Mouse (Mus musculus): Measurements from ENCODE around the gene Lrrc19. TPM values are rescaled to one million over a fixed set of nuclear protein-coding genes. Genes with fewer than 3 reads are reported as not detected.

The Lrrc19 gene
- polyA plus RNA-seq (2012; rRNA removed) = not detected in 2 replicates

DNA sequence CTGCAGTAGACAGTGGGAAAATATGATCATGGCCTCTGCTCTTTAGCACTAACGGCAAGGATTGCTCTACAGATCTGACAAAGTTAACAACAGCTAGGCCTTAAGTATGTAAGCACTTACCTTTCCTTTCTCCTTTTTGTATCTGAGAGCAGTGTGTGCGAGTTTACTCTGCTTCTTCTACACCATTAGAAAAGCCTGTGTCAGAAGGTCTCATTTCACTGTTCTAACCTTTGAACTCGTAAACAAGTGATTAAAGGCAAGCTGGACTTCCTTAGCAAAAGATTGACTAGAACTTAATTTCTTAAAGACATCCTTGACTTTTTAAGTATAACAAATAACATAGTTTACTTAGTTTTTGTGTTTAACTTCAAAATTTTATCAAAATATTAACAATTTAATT is at the start of gene Lrrc19:
TSS of gene Lrrc19 (minus strand) at position 225 of the 400 bp plus-strand sequence.

DNA sequence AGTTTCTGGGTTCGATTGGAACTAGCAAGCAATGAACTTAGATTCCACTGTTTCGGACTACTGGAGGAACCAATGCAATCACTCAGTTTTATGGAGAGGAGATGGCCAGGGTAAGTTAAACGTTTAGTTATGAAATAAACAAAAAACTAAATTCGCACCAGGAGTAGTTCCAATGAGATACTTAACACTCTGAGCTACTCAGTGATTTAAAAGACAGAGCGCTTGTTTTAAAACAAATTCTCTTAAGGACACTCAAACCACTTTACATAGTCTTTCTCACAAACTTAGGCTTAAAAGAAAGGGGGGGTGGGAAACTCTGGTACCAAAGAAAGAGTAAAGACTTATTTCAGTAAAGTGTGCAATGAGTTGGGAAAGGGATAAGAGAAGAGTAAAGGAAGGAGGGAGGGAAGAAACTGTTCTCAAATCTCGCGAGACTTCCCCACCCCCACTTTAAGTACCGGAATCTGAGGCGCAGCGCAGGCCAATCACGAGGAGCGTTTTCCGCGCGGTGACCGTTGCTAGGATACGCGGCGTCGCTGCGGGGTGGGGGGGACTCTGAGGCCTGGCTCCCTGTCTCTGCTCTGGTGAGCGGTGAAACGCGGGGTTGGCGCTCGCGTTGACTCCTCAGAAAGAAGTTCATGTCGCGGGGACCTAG is 35.8 kb downstream of the Lrrc19 start, which contains the start of gene Ift74:
TSS of gene Ift74 (plus strand) at position 520 of the 655 bp plus-strand sequence.

GRCm38 (mm10) chr4:94603031-94603629 is 46.8 kb downstream of the Lrrc19 start, which contains the start of gene Plaa:
Gene Plaa, minus strand, starts transcription at chr4:94603244.

Other genes with a start within 250 kb of the Lrrc19 start
- gene Gm10306, start 93.6 kb downstream of the Lrrc19 start, polyA plus RNA-seq (2012; rRNA removed) = not detected in 2 replicates
- gene Caap1, start 93.3 kb downstream of the Lrrc19 start, polyA plus RNA-seq (2012; rRNA removed) = 6.3 and 6.4 TPM in 2 replicates
- gene Plaa, start 46.9 kb downstream of the Lrrc19 start, polyA plus RNA-seq (2012; rRNA removed) = 16.7 and 19.4 TPM in 2 replicates
- gene Ift74, start 35.7 kb downstream of the Lrrc19 start, polyA plus RNA-seq (2012; rRNA removed) = 1.9 and 2.3 TPM in 2 replicates
- gene Tek, start 89.1 kb upstream of the Lrrc19 start, polyA plus RNA-seq (2012; rRNA removed) = 2.6 TPM in 2 replicates

Measured in liver, embryonic 14 days (tissue).